Mouse (Mus musculus): Measurements from ENCODE around the gene Letm1.

DNA sequence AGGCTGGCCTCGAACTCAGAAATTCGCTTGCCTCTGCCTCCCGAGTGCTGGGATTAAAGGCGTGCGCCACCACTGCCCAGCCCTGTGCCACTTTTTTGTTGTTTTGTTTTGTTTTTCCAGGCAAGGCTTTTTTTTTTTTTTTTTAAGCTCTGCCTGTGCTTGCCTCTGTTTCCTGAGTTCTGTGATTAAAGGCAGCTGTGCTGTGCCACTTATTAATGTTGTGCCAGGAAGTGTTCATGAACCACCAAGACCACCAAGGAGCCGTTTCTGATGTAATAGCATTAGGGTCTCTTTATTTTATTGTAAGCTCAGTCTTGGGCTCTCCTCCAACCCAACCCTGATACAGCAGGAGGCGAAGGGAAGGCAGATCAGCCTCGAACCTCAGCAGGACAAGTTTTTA lies 45.5 kb upstream of the Letm1 start:
- TF ChIP-seq CTCF (conservative IDR thresholded peaks at IDR 0.05; ENCODE audit: low read length): no peak
- TF ChIP-seq POU5F1 (IDR thresholded peaks at IDR 0.05; ENCODE audit: borderline replicate concordance, low read length): no peak

All from E14TG2a.4 (cell line).